Comparison of ENCODE assay signal across 12 mouse cellular contexts in genomic region chr10:62034291-62034690, GRCm38 (mm10). TPM values are rescaled to one million over a fixed set of nuclear protein-coding genes. Genes with fewer than 3 reads are reported as not detected.
"Had no signal": no experiment of that assay in that cellular context is flagged by ENCODE, and none has a peak within 500 bp of the region (broad histone marks: within the 10 kb centered on the region; RNA-seq: fewer than 3 reads in every experiment).

No protein-coding gene starts in this region.

- DNase-seq: kidney, postnatal 10 days; lung, adult 18-20 months; thymus, postnatal 36 days had no signal

- H3K27ac ChIP-seq: hindbrain, embryonic 15.5 days; left cerebral cortex, adult 2 months; liver, embryonic 14.5 days; midbrain, embryonic 13.5 days; neural tube, embryonic 12.5 days had no signal

- H3K4me1 ChIP-seq: hindbrain, embryonic 15.5 days; midbrain, embryonic 13.5 days; neural tube, embryonic 12.5 days had no signal

- H3K9me3 ChIP-seq: hindbrain, embryonic 15.5 days; midbrain, embryonic 13.5 days had no signal

- ATAC-seq: intestine, embryonic 16.5 days; midbrain, embryonic 13.5 days had no signal

- H3K4me2 ChIP-seq: hindbrain, embryonic 15.5 days; midbrain, embryonic 13.5 days; neural tube, embryonic 12.5 days had no signal

- H3K4me3 ChIP-seq: hindbrain, embryonic 15.5 days; left cerebral cortex, adult 2 months; midbrain, embryonic 13.5 days; myocyte; neural tube, embryonic 12.5 days had no signal

- H3K9ac ChIP-seq: hindbrain, embryonic 15.5 days; liver, embryonic 14.5 days; midbrain, embryonic 13.5 days; neural tube, embryonic 12.5 days had no signal

- H3K27me3 ChIP-seq: hindbrain, embryonic 15.5 days; midbrain, embryonic 13.5 days; neural tube, embryonic 12.5 days had no signal

- H3K36me3 ChIP-seq: hindbrain, embryonic 15.5 days; midbrain, embryonic 13.5 days; neural tube, embryonic 12.5 days had no signal

RNA-seq across cellular contexts. Expression of gene Col13a1, which starts 55.4 kb away (rescaled TPM):
- total RNA-seq: megakaryocyte-erythroid progenitor cell, adult 5-6 weeks; neutrophil, adult 5-6 weeks had no signal
